In the genomic region with DNA sequence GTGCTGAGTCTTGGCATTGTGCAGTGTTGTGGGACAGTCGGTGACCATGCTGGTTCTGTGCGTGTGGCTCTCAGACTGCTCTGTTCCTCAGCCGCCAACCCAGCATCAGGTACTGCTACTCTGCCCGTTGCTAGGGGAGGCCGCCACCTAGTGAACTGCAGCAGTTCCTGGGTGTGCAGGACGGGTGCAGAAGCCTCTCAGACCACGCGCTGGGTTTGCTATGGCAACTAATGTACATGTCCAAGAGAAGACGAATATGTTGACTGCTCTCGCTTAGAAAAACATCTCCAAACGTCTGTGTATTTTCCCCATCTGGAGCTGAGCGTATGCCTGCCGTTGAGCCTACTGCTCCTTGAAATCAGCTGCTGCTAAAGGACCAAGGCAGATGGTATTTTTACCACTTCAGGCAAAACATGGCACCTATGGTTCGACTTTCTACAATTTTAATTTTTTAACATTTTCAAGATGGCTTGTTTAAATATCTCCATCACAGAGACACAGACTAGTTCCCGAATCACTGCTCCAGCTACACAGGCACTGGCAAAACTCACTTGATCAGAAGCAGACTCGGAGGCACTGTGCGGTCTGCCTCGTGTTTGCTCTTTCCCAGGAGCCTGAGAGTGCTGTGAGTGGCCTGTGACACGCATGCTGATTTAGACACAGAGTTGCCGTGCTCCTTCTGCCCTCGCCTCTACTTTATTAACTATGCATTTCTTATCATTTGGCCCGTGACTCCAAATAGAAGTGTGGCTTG, we compare ENCODE assay signal across 8 mouse cellular contexts. TPM values are rescaled to one million over a fixed set of nuclear protein-coding genes. Genes with fewer than 3 reads are reported as not detected.
DNase-seq lines count a peak whose midpoint lies in the region; ATAC-seq and TF ChIP-seq lines count a peak whose summit lies in the region.

No protein-coding gene starts in this region.

- peak; percentile 74 for ATAC-seq in hindbrain, embryonic 12.5 days (ENCODE audit: low FRiP score)
- ATAC-seq in midbrain, embryonic 13.5 days, result peak; percentile 67

- no peaks in the 10 kb centered on the region for H3K36me3 ChIP-seq in hindbrain, embryonic 12.5 days
- no peaks in the 10 kb centered on the region for H3K36me3 ChIP-seq in midbrain, embryonic 13.5 days
- no peaks in the 10 kb centered on the region for H3K36me3 ChIP-seq in kidney, adult 2 months (ENCODE audit: control insufficient read depth, insufficient read depth, low read length)

- peak overlapping the region; percentile 58 for H3K27ac ChIP-seq in hindbrain, embryonic 12.5 days
- H3K27ac ChIP-seq in midbrain, embryonic 13.5 days, result no peak overlapping the region; the same call in 1 of the 2 replicates
- H3K27ac ChIP-seq in kidney, adult 2 months (ENCODE audit: insufficient read depth, low read depth, low read length), result no peak overlapping the region

- no peak overlapping the region for H3K9ac ChIP-seq in hindbrain, embryonic 12.5 days
- no peak overlapping the region for H3K9ac ChIP-seq in midbrain, embryonic 13.5 days (replicated peaks)

- 53% methylated on average over 22 of the region's 22 CpGs for WGBS in hindbrain, embryonic 12.5 days
- WGBS in midbrain, embryonic 13.5 days, result 68% methylated on average over 22 of the region's 22 CpGs
- 80% methylated on average over 22 of the region's 22 CpGs for WGBS in kidney, adult 2 months

- no peak for TF ChIP-seq POLR2A in kidney, adult 2 months (IDR thresholded peaks at IDR 0.05; ENCODE audit: low read depth, low read length)

- H3K4me3 ChIP-seq in hindbrain, embryonic 12.5 days, result no peak overlapping the region
- H3K4me3 ChIP-seq in midbrain, embryonic 13.5 days (replicated peaks), result no peak overlapping the region
- no peak overlapping the region for H3K4me3 ChIP-seq in kidney, adult 2 months (ENCODE audit: insufficient read depth, low read depth, low read length)

- no peak overlapping the region; the same call in 1 of the 2 replicates for H3K4me2 ChIP-seq in hindbrain, embryonic 12.5 days (replicated peaks)
- H3K4me2 ChIP-seq in midbrain, embryonic 13.5 days (replicated peaks), result no peak overlapping the region

- TF ChIP-seq CTCF in kidney, adult 2 months (conservative IDR thresholded peaks at IDR 0.05; ENCODE audit: insufficient read depth, insufficient read length, low read depth, low read length), result no peak

- no peaks in the 10 kb centered on the region for H3K27me3 ChIP-seq in hindbrain, embryonic 12.5 days
- H3K27me3 ChIP-seq in midbrain, embryonic 13.5 days, result no peaks in the 10 kb centered on the region
- no peaks in the 10 kb centered on the region for H3K27me3 ChIP-seq in kidney, adult 2 months (replicated peaks; ENCODE audit: control insufficient read depth, insufficient read depth, low read length)

- peak; percentile 38 for DNase-seq in A20 (ENCODE audit: low read depth, low spot score)
- DNase-seq in brain, adult 2 months (ENCODE audit: low read depth, low spot score), result peak; percentile 65
- no peak for DNase-seq in urinary bladder, postnatal 4 days (ENCODE audit: low spot score in 2 of 2)
- no peak for DNase-seq in retina, postnatal 1 day
- DNase-seq in adrenal gland, postnatal 25 days, result no peak
- no peak for DNase-seq in kidney, adult 2 months

- peaks cover 17% of the 10 kb centered on the region for H3K4me1 ChIP-seq in hindbrain, embryonic 12.5 days
- H3K4me1 ChIP-seq in midbrain, embryonic 13.5 days (replicated peaks), result peaks cover 15% of the 10 kb centered on the region
- H3K4me1 ChIP-seq in kidney, adult 2 months (ENCODE audit: control insufficient read depth, insufficient read depth, low read length), result no peaks in the 10 kb centered on the region

- no peaks in the 10 kb centered on the region for H3K9me3 ChIP-seq in hindbrain, embryonic 12.5 days (replicated peaks)
- no peaks in the 10 kb centered on the region for H3K9me3 ChIP-seq in midbrain, embryonic 13.5 days

RNA-seq across cellular contexts. Expression of gene Bend3, which starts 57.8 kb away (rescaled TPM):
- polyA plus RNA-seq in hindbrain, embryonic 12.5 days (2016; fragmentation: Nextera tagmentation; extraction: Ambion mirVana), result 6.7 and 7.3 TPM in 2 replicates
- polyA plus RNA-seq in midbrain, embryonic 13.5 days (2015; fragmentation: Nextera tagmentation; extraction: Ambion mirVana), result 4.2 TPM in 2 replicates
- 5.7 and 8.3 TPM in 2 replicates for total RNA-seq in adrenal gland, postnatal 25 days (2021)
- polyA plus RNA-seq in kidney, adult 2 months (2012; rRNA removed), result 3.8 TPM in 2 replicates

Comparison
In these comparisons a context has a peak if more than half of its experiments do, and no peak if none do; other contexts are left out.
1. DNase-seq: peak in A20 (single experiment) and brain, adult 2 months (single experiment); none in urinary bladder, postnatal 4 days (0 of 2), retina, postnatal 1 day (single experiment), adrenal gland, postnatal 25 days (single experiment) and kidney, adult 2 months (single experiment).